Mouse (Mus musculus) C2C12 (cell line): ENCODE data around the gene Msrb3.

ENCODE experiments used
- CTCF ChIP-seq: IDR thresholded peaks from one replicate; pipeline ENCODE4 v1.5.1; 2011; ENCODE audit not compliant: control insufficient read depth, insufficient read depth, insufficient read length
- FOSL1 ChIP-seq: IDR thresholded peaks from one replicate; pipeline ENCODE4 v1.8.0; 2011; ENCODE audit warnings: mild to moderate bottlenecking, low read length; ENCODE audit not compliant: poor library complexity, insufficient read depth, severe bottlenecking
- MAX ChIP-seq: IDR thresholded peaks from one replicate; pipeline ENCODE4 v1.6.1; 2011; ENCODE audit warnings: mild to moderate bottlenecking, control low read depth
- MYOD1 ChIP-seq: IDR thresholded peaks from one replicate; pipeline ENCODE4 v1.6.1; 2011; ENCODE audit warnings: low read depth; ENCODE audit not compliant: control insufficient read depth, insufficient read length
- MYOG ChIP-seq: IDR thresholded peaks from one replicate; pipeline ENCODE4 v1.6.1; 2011; ENCODE audit not compliant: control insufficient read depth, insufficient read length; ENCODE audit errors: extremely low read depth
- USF1 ChIP-seq: IDR thresholded peaks from one replicate; pipeline ENCODE4 v1.6.1; 2011; ENCODE audit warnings: low read depth, mild to moderate bottlenecking, control low read depth, moderate library complexity

DNA sequence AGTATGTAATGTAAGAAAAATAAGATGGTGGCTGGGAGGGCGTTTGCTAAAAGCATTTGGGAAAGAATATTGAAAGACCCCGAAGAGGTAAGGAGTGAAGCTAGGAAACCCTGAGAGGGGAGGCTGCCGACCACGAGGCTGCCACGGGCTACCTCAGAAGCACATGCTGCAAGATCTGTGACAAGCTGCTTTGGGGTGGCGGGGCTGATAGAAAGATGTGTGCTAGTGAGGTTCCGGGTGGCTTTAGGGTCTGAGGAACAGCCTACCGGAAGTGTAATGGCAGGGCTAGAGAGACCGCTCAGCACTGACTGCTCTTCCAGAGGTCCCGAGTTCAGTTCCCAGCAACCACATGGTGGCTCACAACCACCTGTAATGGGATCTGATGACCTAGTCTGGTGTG is 5.8 kb upstream of the Msrb3 start:
- no peak for TF ChIP-seq CTCF
- no peak for TF ChIP-seq MYOG
- TF ChIP-seq MYOD1: no peak
- TF ChIP-seq MAX: no peak
- TF ChIP-seq USF1: no peak
- TF ChIP-seq FOSL1: no peak
